Mouse (Mus musculus): ENCODE results near the gene Nacad. TPM values are rescaled to one million over a fixed set of nuclear protein-coding genes. Genes with fewer than 3 reads are reported as not detected.

The Nacad gene
- polyA plus RNA-seq, 1 experiment: not detected

DNA sequence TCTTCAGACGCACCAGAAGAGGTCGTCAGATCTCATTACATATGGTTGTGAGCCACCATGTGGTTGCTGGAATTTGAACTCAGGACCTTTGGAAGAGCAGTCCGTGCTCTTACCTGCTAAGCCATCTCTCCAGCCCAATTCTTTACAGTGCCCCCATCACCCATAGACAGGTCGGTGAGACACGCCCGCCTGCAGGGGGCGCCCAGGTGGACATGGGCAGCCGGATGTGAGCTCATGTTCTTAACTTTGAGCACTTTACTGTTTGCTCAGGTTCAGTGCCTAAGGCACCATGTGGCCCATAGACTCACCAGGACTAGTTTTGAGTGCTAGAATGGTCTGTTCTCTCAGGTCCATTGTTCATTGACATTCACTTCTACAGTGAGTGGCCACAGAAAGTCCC lies 30.3 kb upstream of the Nacad start:
- peak; percentile 20; the same call in 1 of the 2 replicates for TF ChIP-seq CTCF (IDR thresholded peaks at IDR 0.05; ENCODE audit: control insufficient read depth, insufficient read depth, low read length)
- no peak for TF ChIP-seq POLR2A (IDR thresholded peaks at IDR 0.05; ENCODE audit: borderline replicate concordance, control insufficient read depth, low read depth, low read length)

DNA sequence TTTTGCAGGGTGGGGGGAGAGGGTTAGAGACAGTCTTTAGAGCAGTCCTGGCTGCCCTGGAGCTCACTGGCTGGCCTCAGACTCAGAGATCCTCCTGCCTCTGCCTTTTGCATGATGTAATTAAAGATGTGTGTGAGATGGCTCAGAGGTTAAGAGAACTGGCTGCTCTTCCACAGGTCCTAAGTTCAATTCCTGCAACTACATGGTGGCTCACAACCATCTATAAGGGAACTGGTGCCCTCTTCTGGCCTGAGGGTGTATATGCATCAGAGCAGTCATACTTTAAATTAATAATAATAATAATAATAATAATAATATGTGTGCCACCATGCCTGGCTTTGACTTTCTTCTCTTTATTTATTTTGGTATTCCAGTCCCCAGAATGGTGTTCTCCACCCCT lies 23.8 kb upstream of the Nacad start:
- peaks cover 6% of the 10 kb centered on the region; the same call in 1 of the 2 replicates for H3K4me1 ChIP-seq (ENCODE audit: control insufficient read depth, insufficient read depth, low read length)
- H3K27ac ChIP-seq (ENCODE audit: control insufficient read depth, insufficient read depth, low read depth, low read length, poor library complexity): no peak overlapping the region
- no peak overlapping the region for H3K4me3 ChIP-seq (replicated peaks; ENCODE audit: control insufficient read depth, low read depth, low read length)
- TF ChIP-seq CTCF (IDR thresholded peaks at IDR 0.05; ENCODE audit: control insufficient read depth, insufficient read depth, low read length) (peak; percentile 43), POLR2A (IDR thresholded peaks at IDR 0.05; ENCODE audit: borderline replicate concordance, control insufficient read depth, low read depth, low read length) (no peak)

More for the DNA sequence above, 30.3 kb upstream of the Nacad start:
- no peak overlapping the region for H3K27ac ChIP-seq (ENCODE audit: control insufficient read depth, insufficient read depth, low read depth, low read length, poor library complexity)
- H3K4me3 ChIP-seq (replicated peaks; ENCODE audit: control insufficient read depth, low read depth, low read length): no peak overlapping the region
- WGBS: 64% methylated on average over 8 of the region's 8 CpGs
- no peaks in the 10 kb centered on the region for H3K4me1 ChIP-seq (ENCODE audit: control insufficient read depth, insufficient read depth, low read length)

DNA sequence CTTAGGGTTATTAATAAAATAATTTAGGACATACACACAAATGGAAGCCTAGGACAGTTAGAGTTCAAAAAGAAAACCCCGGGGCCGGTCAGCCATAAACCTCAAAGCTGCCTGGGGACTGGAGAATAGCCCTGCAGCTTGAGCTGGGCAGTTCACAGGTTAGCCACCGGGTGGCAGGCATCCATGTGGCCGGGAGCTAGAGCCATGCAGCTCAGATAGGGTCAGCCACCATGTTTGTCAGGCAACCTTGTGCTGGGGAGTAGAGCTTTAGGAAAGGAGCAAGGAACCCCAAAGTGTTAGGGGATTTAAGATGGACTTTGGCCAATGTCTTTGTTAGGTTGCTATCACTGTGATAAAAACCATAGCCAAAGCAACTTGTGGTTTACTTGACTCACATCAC lies 22.7 kb upstream of the Nacad start:
- TF ChIP-seq CTCF (IDR thresholded peaks at IDR 0.05; ENCODE audit: control insufficient read depth, insufficient read depth, low read length) (peak; percentile 81), POLR2A (IDR thresholded peaks at IDR 0.05; ENCODE audit: borderline replicate concordance, control insufficient read depth, low read depth, low read length) (peak; percentile 10; the same call in 1 of the 2 replicates)
- Histone ChIP-seq H3K4me1 (ENCODE audit: control insufficient read depth, insufficient read depth, low read length) (peaks cover 6% of the 10 kb centered on the region; the same call in 1 of the 2 replicates), H3K4me3 (replicated peaks; ENCODE audit: control insufficient read depth, low read depth, low read length) (no peak overlapping the region), H3K27ac (ENCODE audit: control insufficient read depth, insufficient read depth, low read depth, low read length, poor library complexity) (peak overlapping the region; percentile 26; the same call in 1 of the 2 replicates)
- 19% methylated on average over 4 of the region's 4 CpGs for WGBS

DNA sequence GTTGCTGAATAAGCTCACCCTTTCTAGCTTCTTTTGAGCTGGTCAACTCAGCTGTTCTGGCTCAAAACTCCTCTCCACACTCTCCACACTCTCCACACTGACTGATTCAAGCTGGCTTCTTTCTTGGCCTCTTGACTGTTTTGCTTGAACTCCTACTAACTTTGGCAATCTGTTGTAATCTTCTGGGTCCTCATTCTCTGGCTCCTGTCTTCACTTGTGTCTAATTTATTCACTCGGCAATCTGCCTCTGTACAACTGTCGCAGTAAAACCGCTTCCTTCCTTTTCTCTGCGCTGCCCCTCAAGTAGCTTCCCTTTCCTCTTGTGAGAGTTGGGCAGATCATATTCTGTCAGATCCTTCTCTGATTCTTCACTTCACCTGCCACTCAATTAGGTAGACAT lies 21.9 kb upstream of the Nacad start:
- peak overlapping the region; percentile 84 for H3K27ac ChIP-seq (ENCODE audit: control insufficient read depth, insufficient read depth, low read depth, low read length, poor library complexity)
- H3K4me3 ChIP-seq (replicated peaks; ENCODE audit: control insufficient read depth, low read depth, low read length): no peak overlapping the region
- H3K4me1 ChIP-seq (ENCODE audit: control insufficient read depth, insufficient read depth, low read length): peaks cover 6% of the 10 kb centered on the region; the same call in 1 of the 2 replicates
- 14% methylated on average over 4 of the region's 4 CpGs for WGBS
- no peak for TF ChIP-seq CTCF (IDR thresholded peaks at IDR 0.05; ENCODE audit: control insufficient read depth, insufficient read depth, low read length)
- TF ChIP-seq POLR2A (IDR thresholded peaks at IDR 0.05; ENCODE audit: borderline replicate concordance, control insufficient read depth, low read depth, low read length): no peak

DNA sequence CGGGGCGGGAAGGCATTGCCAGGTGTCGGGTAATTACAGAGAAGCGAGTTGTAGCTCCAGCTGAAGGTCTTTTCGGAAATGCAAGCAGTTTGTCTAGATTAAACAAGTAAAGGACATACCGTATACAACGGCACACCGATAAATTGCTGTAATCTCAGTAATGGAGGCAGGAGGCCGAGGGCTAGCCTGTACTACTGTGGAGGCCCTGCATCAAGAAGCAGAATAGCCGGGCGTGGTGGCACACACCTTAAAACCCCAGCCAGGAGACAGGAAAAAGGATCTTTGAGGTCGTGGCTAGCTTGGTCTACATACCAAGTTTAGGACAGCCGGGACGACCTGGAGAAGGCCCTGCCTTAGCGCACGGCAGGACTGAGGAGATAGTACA lies 20.5 kb upstream of the Nacad start:
- peak overlapping the region; percentile 90 for H3K4me3 ChIP-seq (replicated peaks; ENCODE audit: control insufficient read depth, low read depth, low read length)
- peaks cover 6% of the 10 kb centered on the region; the same call in 1 of the 2 replicates for H3K4me1 ChIP-seq (ENCODE audit: control insufficient read depth, insufficient read depth, low read length)
- TF ChIP-seq POLR2A (IDR thresholded peaks at IDR 0.05; ENCODE audit: borderline replicate concordance, control insufficient read depth, low read depth, low read length) (no peak), CTCF (IDR thresholded peaks at IDR 0.05; ENCODE audit: control insufficient read depth, insufficient read depth, low read length) (no peak)
- WGBS: 14% methylated on average over 16 of the region's 16 CpGs
- H3K27ac ChIP-seq (ENCODE audit: control insufficient read depth, insufficient read depth, low read depth, low read length, poor library complexity): peak overlapping the region; percentile 96

DNA sequence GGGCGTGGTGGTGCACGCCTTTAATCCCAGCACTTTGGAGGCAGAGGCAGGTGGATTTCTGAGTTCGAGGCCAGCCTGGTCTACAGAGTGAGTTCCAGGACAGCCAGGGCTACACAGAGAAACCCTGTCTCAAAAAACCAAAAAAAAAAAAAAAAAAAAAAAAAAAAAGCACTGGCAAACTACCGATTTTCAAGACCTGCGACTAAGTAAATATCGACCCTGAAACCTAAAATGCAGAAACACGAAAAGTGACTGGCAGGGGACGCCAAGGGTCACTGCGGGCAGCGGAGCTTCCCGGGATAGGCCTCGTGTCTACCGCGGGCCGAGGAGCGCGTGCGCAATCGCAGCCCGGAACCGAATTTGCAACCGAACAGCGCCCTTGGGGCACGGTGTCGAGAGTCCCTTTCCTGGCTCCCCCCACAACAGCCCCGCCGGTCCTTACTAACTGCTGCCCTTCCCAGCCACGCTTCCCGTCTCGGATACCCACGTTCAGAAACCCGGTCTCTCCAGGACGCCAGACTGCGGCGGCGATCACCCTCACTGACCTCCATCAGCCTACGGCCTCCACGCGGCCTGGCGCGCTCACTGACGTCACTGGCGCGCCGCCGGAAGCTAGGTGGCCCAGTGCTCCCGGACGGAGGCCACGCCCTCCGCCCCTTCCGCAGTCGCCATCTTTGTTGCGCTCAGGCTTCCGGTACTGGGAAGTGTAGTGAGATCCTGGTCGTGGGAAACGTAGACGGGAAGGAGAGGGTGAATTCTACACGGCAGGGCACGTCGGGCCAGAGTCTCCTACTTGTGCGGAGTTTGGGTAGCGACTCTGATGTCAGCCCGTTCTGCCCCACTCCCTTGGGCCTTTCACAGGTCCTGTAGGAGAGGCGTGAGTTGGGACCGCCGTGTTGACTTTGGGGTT lies 19.9 kb upstream of the Nacad start, which contains the start of gene Tbrg4:
Gene Tbrg4 (minus strand): TSS at position 590 of the 910 bp plus-strand sequence.
- Histone ChIP-seq H3K27ac (ENCODE audit: control insufficient read depth, insufficient read depth, low read depth, low read length, poor library complexity) (peak within 1 kb of the TSS; percentile 96), H3K4me3 (replicated peaks; ENCODE audit: control insufficient read depth, low read depth, low read length) (peak within 1 kb of the TSS; percentile 90), H3K4me1 (ENCODE audit: control insufficient read depth, insufficient read depth, low read length) (peaks cover 6% of the 10 kb centered on the region; the same call in 1 of the 2 replicates)
- no peak for TF ChIP-seq CTCF (IDR thresholded peaks at IDR 0.05; ENCODE audit: control insufficient read depth, insufficient read depth, low read length)
- peak; percentile 72; the same call in 1 of the 2 replicates for TF ChIP-seq POLR2A (IDR thresholded peaks at IDR 0.05; ENCODE audit: borderline replicate concordance, control insufficient read depth, low read depth, low read length)
- under 1% methylated on average over 66 of the region's 66 CpGs for WGBS

DNA sequence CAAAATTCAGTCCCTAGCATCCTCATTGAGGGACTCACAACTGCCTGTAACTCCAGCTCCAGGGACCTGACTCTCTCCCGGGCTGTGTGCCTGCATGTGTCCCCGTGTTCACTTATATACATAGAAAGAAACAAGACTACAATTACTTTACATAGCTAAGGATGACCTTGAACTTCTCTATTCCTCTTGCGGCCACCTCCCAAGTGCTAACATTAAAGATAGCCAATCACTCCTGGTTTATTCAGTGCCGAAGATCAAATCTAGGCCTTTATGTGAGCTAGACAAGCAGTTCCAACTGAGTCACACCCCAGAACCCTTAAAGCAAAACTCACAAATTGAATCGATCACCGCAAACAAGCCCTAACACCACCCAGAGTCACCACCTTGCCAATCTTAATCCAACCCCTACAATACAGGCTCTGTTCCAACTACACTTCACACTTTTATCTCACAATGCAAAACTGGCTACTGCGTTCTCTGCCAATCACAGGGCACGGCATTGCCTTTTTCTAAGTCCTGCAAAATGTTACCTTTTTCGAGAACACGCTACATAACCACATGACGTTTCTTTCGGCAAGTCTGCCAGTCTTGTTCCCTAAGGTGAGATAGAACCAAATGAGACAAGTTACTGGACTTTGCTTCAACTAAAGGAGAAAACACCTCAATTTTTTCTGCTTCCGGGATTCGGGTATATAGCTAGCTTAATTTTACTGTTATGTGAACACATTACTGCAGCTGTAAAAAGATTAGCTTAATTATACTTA lies 18.9 kb upstream of the Nacad start:
- 41% methylated on average over 14 of the region's 14 CpGs for WGBS
- peak overlapping the region; percentile 73; the same call in 1 of the 2 replicates for H3K27ac ChIP-seq (ENCODE audit: control insufficient read depth, insufficient read depth, low read depth, low read length, poor library complexity)
- H3K4me3 ChIP-seq (replicated peaks; ENCODE audit: control insufficient read depth, low read depth, low read length): peak overlapping the region; percentile 37
- peaks cover 6% of the 10 kb centered on the region; the same call in 1 of the 2 replicates for H3K4me1 ChIP-seq (ENCODE audit: control insufficient read depth, insufficient read depth, low read length)
- no peak for TF ChIP-seq POLR2A (IDR thresholded peaks at IDR 0.05; ENCODE audit: borderline replicate concordance, control insufficient read depth, low read depth, low read length)
- no peak for TF ChIP-seq CTCF (IDR thresholded peaks at IDR 0.05; ENCODE audit: control insufficient read depth, insufficient read depth, low read length)

DNA sequence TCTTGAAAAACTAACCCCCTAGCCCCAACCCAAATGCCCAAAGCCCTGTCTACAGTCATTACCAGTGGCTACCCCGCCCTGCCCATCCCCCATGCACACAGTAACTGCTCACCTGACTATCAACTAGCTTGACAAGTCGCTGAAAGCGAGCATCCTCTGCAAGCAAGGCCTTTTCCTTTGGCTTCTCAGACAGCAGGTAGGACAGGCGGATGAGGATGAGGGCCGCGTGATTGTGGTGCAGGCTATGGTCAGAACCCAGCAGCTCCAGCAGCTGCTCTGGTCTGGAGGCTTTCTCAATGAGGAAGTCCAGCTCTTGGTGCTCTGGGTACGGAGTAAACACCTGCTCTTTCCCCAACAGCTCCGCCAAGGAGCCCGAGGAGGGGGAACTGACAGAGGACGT lies 17.9 kb upstream of the Nacad start:
- peak overlapping the region; percentile 60 for H3K4me3 ChIP-seq (replicated peaks; ENCODE audit: control insufficient read depth, low read depth, low read length)

More for the DNA sequence above, 17.9 kb upstream of the Nacad start:
- 29% methylated on average over 10 of the region's 10 CpGs for WGBS
- Histone ChIP-seq H3K4me1 (ENCODE audit: control insufficient read depth, insufficient read depth, low read length) (peaks cover 4% of the 10 kb centered on the region; the same call in 1 of the 2 replicates), H3K27ac (ENCODE audit: control insufficient read depth, insufficient read depth, low read depth, low read length, poor library complexity) (peak overlapping the region; percentile 73)
- TF ChIP-seq CTCF (IDR thresholded peaks at IDR 0.05; ENCODE audit: control insufficient read depth, insufficient read depth, low read length) (no peak), POLR2A (IDR thresholded peaks at IDR 0.05; ENCODE audit: borderline replicate concordance, control insufficient read depth, low read depth, low read length) (no peak)

Data from bone marrow, adult 2 months (tissue).